Mouse (Mus musculus) midbrain, postnatal 0 days (tissue): ENCODE measurements around the gene Oas1f. TPM values are rescaled to one million over a fixed set of nuclear protein-coding genes. Genes with fewer than 3 reads are reported as not detected.

Experiments
- ATAC-seq: fragments of 200-750 bp; cut with Nextera tagmentation; 2 replicates; pipeline ENCODE4 v1.8.0; 2017; ENCODE audit warnings: moderate number of reproducible peaks, mild to moderate bottlenecking, moderate TSS enrichment, moderate library complexity; ENCODE audit not compliant: low FRiP score
- DNase-seq: peaks from one replicate; pipeline ENCODE4 v3.0.0-alpha.2; 2015; ENCODE audit warnings: low spot score
- H3K27ac ChIP-seq: fragments of 300-500 bp; sonication (generic); 2 replicates; pipeline ENCODE4 v1.5.1; 2014; ENCODE audit warnings: low read depth, mild to moderate bottlenecking, low read length, mixed read lengths
- H3K27me3 ChIP-seq: fragments of 300-500 bp; sonication (generic); 2 replicates; pipeline ENCODE4 v1.6.1; 2014; ENCODE audit warnings: low read length, control low read depth, mixed read lengths; ENCODE audit not compliant: insufficient read depth
- H3K36me3 ChIP-seq: fragments of 300-500 bp; sonication (generic); 2 replicates; pipeline ENCODE4 v1.6.1; 2014; ENCODE audit warnings: low read length, control low read depth, mixed read lengths; ENCODE audit not compliant: insufficient read depth
- H3K4me1 ChIP-seq: fragments of 300-500 bp; sonication (generic); 2 replicates; pipeline ENCODE4 v1.6.1; 2014; ENCODE audit warnings: mild to moderate bottlenecking, control low read depth, antibody characterized with exemption, low read length, mixed read lengths; ENCODE audit not compliant: insufficient read depth
- H3K4me2 ChIP-seq: fragments of 300-500 bp; sonication (generic); 2 replicates; pipeline ENCODE4 v1.6.1; 2014; ENCODE audit warnings: low read depth, mild to moderate bottlenecking, low read length, mixed read lengths; ENCODE audit not compliant: poor library complexity, severe bottlenecking
- H3K4me3 ChIP-seq: fragments of 300-500 bp; sonication (generic); 2 replicates; pipeline ENCODE4 v1.5.1; 2014; ENCODE audit warnings: low read depth, mild to moderate bottlenecking, low read length, moderate library complexity
- H3K9ac ChIP-seq: fragments of 300-500 bp; sonication (generic); replicated peaks from 2 replicates; pipeline ENCODE4 v1.6.1; 2014; ENCODE audit warnings: mild to moderate bottlenecking, low read length, moderate library complexity, mixed read lengths; ENCODE audit not compliant: poor library complexity, severe bottlenecking
- H3K9me3 ChIP-seq: fragments of 300-500 bp; sonication (generic); 2 replicates; pipeline ENCODE4 v1.6.1; 2016; ENCODE audit warnings: low read length, control low read depth
- CTCF ChIP-seq: IDR thresholded peaks from 2 replicates; pipeline ENCODE4 v1.5.1; 2016; ENCODE audit warnings: antibody characterized with exemption, mild to moderate bottlenecking
- WGBS: fragments of 180-500 bp; shearing (Covaris S2); extraction: QIAGEN DNeasy Blood & Tissue Kit; methylation state at CpG from one replicate; pipeline ENCODE4 v1.1.7; 2014; 5-methylcytosine and 5-hydroxymethylcytosine counted together
- polyA plus RNA-seq: library from polyadenylated mRNA; unstranded; fragments of >200 nt; fragmentation: Nextera tagmentation; extraction: Ambion mirVana; gene quantifications from 2 replicates; pipeline ENCODE4 v1.2.1, GENCODE M21; 2015
- total RNA-seq: library from RNA; depleted of rRNA; stranded (reverse); fragments of >200 nt; gene quantifications from 2 replicates; pipeline ENCODE4 v1.2.3, GENCODE M21; 2014

The Oas1f gene
- total and polyA plus RNA-seq, 2 experiments from 2014 or later: not detected

- Histone ChIP-seq H3K9ac (peak within 1 kb of the TSS; percentile 42), H3K27ac (peak within 1 kb of the TSS; percentile 74), H3K4me3 (peak within 1 kb of the TSS; percentile 17), H3K36me3 (no peaks in the 10 kb centered on the region), H3K27me3 (no peaks in the 10 kb centered on the region), H3K4me2 (peak within 1 kb of the TSS; percentile 37), H3K9me3 (no peaks in the 10 kb centered on the region), H3K4me1 (no peaks in the 10 kb centered on the region)
- no peak for TF ChIP-seq CTCF
- peak; percentile 90 for DNase-seq
- ATAC-seq: peak; percentile 84
- WGBS: 5% methylated on average over 18 of the region's 18 CpGs
Measured at GRCm38 (mm10) chr5:120811951-120812819, 35.0 kb upstream of the Oas1f start, which contains the start of gene Oas1c. Oas1c (minus strand) TSS chr5:120812514.

- peak overlapping the region; percentile 17; the same call in 1 of the 2 replicates for H3K4me3 ChIP-seq
- no peak overlapping the region for H3K9ac ChIP-seq
- H3K4me2 ChIP-seq: no peak overlapping the region; the same call in 1 of the 2 replicates
- no peak for TF ChIP-seq CTCF
- no peaks in the 10 kb centered on the region for H3K9me3 ChIP-seq
- no peaks in the 10 kb centered on the region for H3K4me1 ChIP-seq
- ATAC-seq: no peak
- H3K27me3 ChIP-seq: no peaks in the 10 kb centered on the region
- WGBS: 81% methylated on average over 6 of the region's 6 CpGs
- no peak overlapping the region for H3K27ac ChIP-seq
- no peaks in the 10 kb centered on the region for H3K36me3 ChIP-seq
- no peak for DNase-seq
Measured at GRCm38 (mm10) chr5:120813023-120813422, 34.1 kb upstream of the Oas1f start.

GRCm38 (mm10) chr5:120815949-120816348 lies 31.2 kb upstream of the Oas1f start:
- Histone ChIP-seq H3K4me3 (no peak overlapping the region), H3K9ac (no peak overlapping the region), H3K9me3 (0 out of 2 replicates have a peak, but pooled peaks cover 4% of the 10 kb centered on the region), H3K27me3 (no peaks in the 10 kb centered on the region), H3K4me1 (no peaks in the 10 kb centered on the region), H3K4me2 (no peak overlapping the region), H3K27ac (no peak overlapping the region), H3K36me3 (no peaks in the 10 kb centered on the region)
- no peak for DNase-seq
- TF ChIP-seq CTCF: peak; percentile 59
- ATAC-seq: no peak
- 64% methylated on average over 3 of the region's 3 CpGs for WGBS

- H3K27ac ChIP-seq: no peak overlapping the region
- no peak for TF ChIP-seq CTCF
- no peaks in the 10 kb centered on the region for H3K27me3 ChIP-seq
- no peak overlapping the region for H3K4me2 ChIP-seq
- DNase-seq: no peak
- no peaks in the 10 kb centered on the region for H3K36me3 ChIP-seq
- H3K4me3 ChIP-seq: no peak overlapping the region
- no peak overlapping the region for H3K9ac ChIP-seq
- no peak for ATAC-seq
- H3K4me1 ChIP-seq: no peaks in the 10 kb centered on the region
- H3K9me3 ChIP-seq: 0 out of 2 replicates have a peak, but pooled peaks cover 4% of the 10 kb centered on the region
Measured at GRCm38 (mm10) chr5:120818999-120819398, 28.2 kb upstream of the Oas1f start.

- no peak overlapping the region for H3K27ac ChIP-seq
- H3K27me3 ChIP-seq: no peaks in the 10 kb centered on the region
- H3K9ac ChIP-seq: no peak overlapping the region
- DNase-seq (no peak), ATAC-seq (no peak)
- H3K4me3 ChIP-seq: no peak overlapping the region
- H3K36me3 ChIP-seq: no peaks in the 10 kb centered on the region
- no peaks in the 10 kb centered on the region for H3K9me3 ChIP-seq
- WGBS: 85% methylated on average over 4 of the region's 4 CpGs
- no peaks in the 10 kb centered on the region for H3K4me1 ChIP-seq
- TF ChIP-seq CTCF: no peak
- no peak overlapping the region for H3K4me2 ChIP-seq
Measured at GRCm38 (mm10) chr5:120831031-120831430, 16.1 kb upstream of the Oas1f start.
